Mouse (Mus musculus): ENCODE data around the gene Lrrc7.

DNA sequence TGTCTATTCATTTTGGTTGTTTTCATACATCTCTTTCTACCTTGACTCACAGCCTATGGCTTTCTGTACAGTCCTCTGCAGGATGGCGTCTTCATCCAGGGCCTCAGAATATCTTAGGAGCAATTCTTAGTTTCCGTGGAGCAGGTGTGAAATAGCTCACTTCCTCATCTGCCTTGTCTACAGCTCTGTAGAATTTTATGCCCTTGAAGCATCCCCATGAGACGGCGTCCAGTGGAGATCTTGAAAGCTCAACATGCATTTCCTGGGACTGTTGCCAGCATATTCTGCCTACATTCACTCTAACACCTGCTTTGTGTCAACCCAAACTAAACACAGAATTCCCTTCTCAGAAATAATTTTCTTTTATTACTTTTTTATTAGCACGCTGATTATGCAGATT, 267.0 kb downstream of the Lrrc7 start:
- TF ChIP-seq MAFK (IDR thresholded peaks at IDR 0.05; ENCODE audit: insufficient read depth, low read depth, low read length) (no peak), HCFC1 (IDR thresholded peaks at IDR 0.05; ENCODE audit: borderline replicate concordance, insufficient read depth, low read length) (no peak), ZC3H11A (IDR thresholded peaks at IDR 0.05; ENCODE audit: borderline replicate concordance, low read depth, low read length) (no peak)
